Mouse (Mus musculus) lung, adult 2 months (tissue): Measurements from ENCODE around the gene Gm5114. TPM values are rescaled to one million over a fixed set of nuclear protein-coding genes. Genes with fewer than 3 reads are reported as not detected.
"Not testable (repeated sequence)": the region's sequence is repeated elsewhere in the genome, so short reads cannot be mapped to it uniquely, and the experiment has no call there.

ENCODE experiments used
- DNase-seq: peaks from one replicate; pipeline ENCODE4 v3.0.0; 2022
- H3K4me1 ChIP-seq: fragments of 200-500 bp; 2 replicates; pipeline ENCODE4 v1.6.1; 2011; ENCODE audit warnings: low read length; ENCODE audit not compliant: control insufficient read depth, insufficient read depth
- H3K4me3 ChIP-seq: fragments of 200-500 bp; replicated peaks from 2 replicates; pipeline ENCODE3; 2011; ENCODE audit warnings: low read depth, mild to moderate bottlenecking, control low read depth, low read length; ENCODE audit errors: extremely low read depth
- CTCF ChIP-seq: fragments of 200-500 bp; IDR thresholded peaks from 2 replicates; pipeline ENCODE4 v1.5.1; 2011; ENCODE audit warnings: mild to moderate bottlenecking, low read length, control low read depth; ENCODE audit not compliant: insufficient read depth
- POLR2A ChIP-seq: fragments of 200-500 bp; IDR thresholded peaks from 2 replicates; pipeline ENCODE4 v1.6.1; 2011; ENCODE audit warnings: low read depth, mild to moderate bottlenecking, control low read depth, low read length, borderline replicate concordance; ENCODE audit errors: extremely low read depth
- WGBS: fragments of 180-500 bp; shearing (Covaris S2); methylation state at CpG from one replicate; pipeline ENCODE4 v1.1.7; 2018; 5-methylcytosine and 5-hydroxymethylcytosine counted together
- polyA plus RNA-seq: library from polyadenylated mRNA; depleted of rRNA; stranded (reverse); fragments of >200 nt; gene quantifications from 2 replicates; pipeline ENCODE4 v1.2.3, GENCODE M21; 2012; rRNA removed

Gene Gm5114
- polyA plus RNA-seq, result not detected in 2 replicates

- H3K4me3 ChIP-seq, result not testable (repeated sequence)
Observed at GRCm38 (mm10) chr7:39413060-39413459, at the start of gene Gm5114. TSS of gene Gm5114 (minus strand) at chr7:39413160.

DNA sequence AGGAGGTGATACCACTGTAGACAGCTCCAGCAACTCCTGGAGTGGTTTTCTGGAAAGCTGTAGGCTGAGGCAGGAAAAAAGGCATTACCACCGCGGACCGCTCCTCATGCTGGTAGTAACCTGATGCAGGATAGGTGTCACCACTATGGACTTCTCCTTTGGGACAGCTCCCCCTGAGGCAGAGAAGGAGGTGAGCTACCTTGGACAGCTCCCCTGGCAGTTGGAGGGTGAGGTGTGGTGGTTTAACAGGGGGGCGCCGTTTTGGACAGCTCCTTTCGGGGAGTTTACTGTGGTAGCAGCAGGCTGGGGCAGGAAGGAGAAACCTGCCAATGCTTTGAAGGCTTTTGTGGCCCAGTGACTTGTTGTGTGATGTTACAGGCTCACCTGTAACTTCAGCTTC, 42.8 kb upstream of the Gm5114 start:
- Histone ChIP-seq H3K4me1 (no peaks in the 10 kb centered on the region), H3K4me3 (no peak overlapping the region)
- WGBS, result 37% methylated on average over 6 of the region's 6 CpGs
- TF ChIP-seq CTCF (no peak), POLR2A (no peak)
- DNase-seq, result no peak

More at GRCm38 (mm10) chr7:39413060-39413459, at the start of gene Gm5114:
- 40% methylated on average over 1 of the region's 1 CpGs for WGBS
- not testable (repeated sequence) for DNase-seq, H3K4me1 ChIP-seq

- H3K4me1 ChIP-seq, result peaks cover 6% of the 10 kb centered on the region
- H3K4me3 ChIP-seq, result peak overlapping the region; percentile 74
- WGBS, result 2% methylated on average over 36 of the region's 36 CpGs
- DNase-seq, result peak; percentile 80
- TF ChIP-seq POLR2A (peak; percentile 68; the same call in 1 of the 2 replicates), CTCF (no peak)
Observed at GRCm38 (mm10) chr7:39449260-39450021, 36.5 kb upstream of the Gm5114 start.

GRCm38 (mm10) chr7:39448626-39449242, 35.8 kb upstream of the Gm5114 start:
- TF ChIP-seq POLR2A, result no peak
- TF ChIP-seq CTCF, result no peak
- DNase-seq, result no peak
- Histone ChIP-seq H3K4me1 (peaks cover 6% of the 10 kb centered on the region), H3K4me3 (peak overlapping the region; percentile 69)
- WGBS, result 46% methylated on average over 11 of the region's 11 CpGs

GRCm38 (mm10) chr7:39441237-39441636, 28.3 kb upstream of the Gm5114 start:
- 43% methylated on average over 2 of the region's 2 CpGs for WGBS
- DNase-seq, result no peak
- Histone ChIP-seq H3K4me3 (no peak overlapping the region), H3K4me1 (no peaks in the 10 kb centered on the region)
- TF ChIP-seq CTCF (no peak), POLR2A (no peak)

- TF ChIP-seq POLR2A (no peak), CTCF (no peak)
- WGBS, result 73% methylated on average over 4 of the region's 4 CpGs
- no peak for DNase-seq
- Histone ChIP-seq H3K4me1 (no peaks in the 10 kb centered on the region), H3K4me3 (no peak overlapping the region)
Observed at GRCm38 (mm10) chr7:39440362-39440761, 27.4 kb upstream of the Gm5114 start.

Other genes with a start within 250 kb of the Gm5114 start
- gene Zfp619, start 104.6 kb upstream of the Gm5114 start, polyA plus RNA-seq, result 0.44 and 0.56 TPM in 2 replicates